Mouse (Mus musculus) left cerebral cortex, postnatal 25 days (tissue): ENCODE measurements around the gene Fam98b. TPM values are rescaled to one million over a fixed set of nuclear protein-coding genes. Genes with fewer than 3 reads are reported as not detected.
A peak's percentile ranks its signal among the peaks of the same experiment; 100 is the strongest.

Source experiments
- DNase-seq, 2 experiments: peaks; one replicate each; pipeline ENCODE4 v3.0.0; 2022; ENCODE audit warnings: low spot score in 2 of 2, mixed read lengths in 1 of 2
- intact Hi-C: fragments of 180-260 bp; cut with DNase I; formaldehyde crosslinking; loops from one replicate; pipeline ENCODE4 v1.15.1; 2025
- total RNA-seq, 2 experiments: library from RNA; stranded (reverse); gene quantifications; 2 replicates each; pipeline ENCODE4 v1.2.3; 2021

The Fam98b gene
- total RNA-seq, 2 experiments from 2014 or later, result 50.9 to 53.9 TPM

- DNase-seq, result no peak
- intact Hi-C loops, result no loop called here
Observed at GRCm38 (mm10) chr2:117288291-117288690, 38.8 kb downstream of the Fam98b start.

- intact Hi-C loops, result no loop called here
- no peak for DNase-seq
Observed at GRCm38 (mm10) chr2:117299596-117300448, 50.3 kb downstream of the Fam98b start.

GRCm38 (mm10) chr2:117303391-117304350 lies 54.1 kb downstream of the Fam98b start:
- intact Hi-C loops, result no loop called here
- no peak for DNase-seq

- DNase-seq, result no peak
- intact Hi-C loops, result no loop called here
Observed at GRCm38 (mm10) chr2:117304941-117305340, 55.4 kb downstream of the Fam98b start.

GRCm38 (mm10) chr2:117307959-117308358 lies 58.4 kb downstream of the Fam98b start:
- peak in 1 of 2 experiments; percentile 80 for DNase-seq
- intact Hi-C loops, result loop anchor here (1.0 to 2.0 kb wide), 2 partner anchors 31 to 73 kb away; no protein-coding TSS in a partner anchor

GRCm38 (mm10) chr2:117309046-117309445 lies 59.5 kb downstream of the Fam98b start:
- intact Hi-C loops, result loop anchor here (2.0 kb wide), 1 partner anchor 30 kb away; no protein-coding TSS in a partner anchor
- no peak for DNase-seq

GRCm38 (mm10) chr2:117311349-117311748 lies 61.8 kb downstream of the Fam98b start:
- DNase-seq, result no peak
- intact Hi-C loops, result no loop called here

GRCm38 (mm10) chr2:117312030-117312429 lies 62.5 kb downstream of the Fam98b start:
- intact Hi-C loops, result no loop called here
- DNase-seq, result no peak

- intact Hi-C loops, result no loop called here
- peak; percentile 50 to 65 for DNase-seq
Observed at GRCm38 (mm10) chr2:117312441-117312895, 62.9 kb downstream of the Fam98b start.

GRCm38 (mm10) chr2:117313586-117314235 lies 64.2 kb downstream of the Fam98b start:
- intact Hi-C loops, result no loop called here
- no peak for DNase-seq

- intact Hi-C loops, result no loop called here
- peak in 1 of 2 experiments; percentile 71 for DNase-seq
Observed at GRCm38 (mm10) chr2:117318991-117319390, 69.5 kb downstream of the Fam98b start.

Other genes starting within 250 kb of the Fam98b start
- 100 to 1,000 TPM; 142 to 168 TPM for gene Spred1, start 128.4 kb upstream of the Fam98b start, total RNA-seq
- gene Rasgrp1, start 93.3 kb downstream of the Fam98b start, total RNA-seq, result 100 to 1,000 TPM; 326 to 336 TPM